Mouse (Mus musculus) stomach, postnatal 0 days (tissue): ENCODE results near the gene Rab6b. TPM values are rescaled to one million over a fixed set of nuclear protein-coding genes. Genes with fewer than 3 reads are reported as not detected.

Source experiments
- ATAC-seq: fragments of 200-750 bp; cut with Nextera tagmentation; 2 replicates; pipeline ENCODE4 v1.8.0; 2017; ENCODE audit not compliant: low FRiP score, low TSS enrichment
- DNase-seq: peaks from one replicate; pipeline ENCODE4 v3.0.0-alpha.2; 2016; ENCODE audit warnings: low spot score
- H3K27ac ChIP-seq: fragments of 300-500 bp; sonication (generic); replicated peaks from 2 replicates; pipeline ENCODE4 v1.5.1; 2014; ENCODE audit warnings: mild to moderate bottlenecking, control low read depth
- H3K27me3 ChIP-seq: fragments of 300-500 bp; sonication (generic); 2 replicates; pipeline ENCODE4 v1.6.1; 2014; ENCODE audit warnings: low read length; ENCODE audit not compliant: control insufficient read depth, insufficient read depth
- H3K36me3 ChIP-seq: fragments of 300-500 bp; sonication (generic); 2 replicates; pipeline ENCODE4 v1.6.1; 2014; ENCODE audit warnings: low read length, mixed read lengths; ENCODE audit not compliant: control insufficient read depth, insufficient read depth
- H3K4me1 ChIP-seq: fragments of 300-500 bp; sonication (generic); replicated peaks from 2 replicates; pipeline ENCODE4 v1.6.1; 2014; ENCODE audit warnings: antibody characterized with exemption; ENCODE audit not compliant: control insufficient read depth, insufficient read depth
- H3K4me2 ChIP-seq: fragments of 300-500 bp; sonication (generic); replicated peaks from 2 replicates; pipeline ENCODE4 v1.6.1; 2014; ENCODE audit warnings: low read depth, mild to moderate bottlenecking, control low read depth, moderate library complexity
- H3K4me3 ChIP-seq: fragments of 300-500 bp; sonication (generic); 2 replicates; pipeline ENCODE4 v1.5.1; 2014; ENCODE audit warnings: low read depth, low read length, control low read depth
- H3K9ac ChIP-seq: fragments of 300-500 bp; sonication (generic); 2 replicates; pipeline ENCODE4 v1.6.1; 2014; ENCODE audit warnings: mild to moderate bottlenecking, low read length, control low read depth, mixed read lengths
- H3K9me3 ChIP-seq: fragments of 300-500 bp; sonication (generic); 2 replicates; pipeline ENCODE4 v1.6.1; 2016; ENCODE audit warnings: low read length; ENCODE audit not compliant: control insufficient read depth
- CTCF ChIP-seq: IDR thresholded peaks from 2 replicates; pipeline ENCODE4 v1.5.1; 2016; ENCODE audit warnings: antibody characterized with exemption, low read depth, mild to moderate bottlenecking, moderate library complexity
- EP300 ChIP-seq: optimal IDR thresholded peaks from 2 replicates; pipeline ENCODE3; 2016; ENCODE audit warnings: antibody characterized with exemption
- WGBS: fragments of 180-500 bp; shearing (Covaris S2); extraction: QIAGEN DNeasy Blood & Tissue Kit; methylation state at CpG from one replicate; pipeline ENCODE4 v1.1.7; 2014; 5-methylcytosine and 5-hydroxymethylcytosine counted together
- polyA plus RNA-seq: library from polyadenylated mRNA; unstranded; fragments of >200 nt; fragmentation: Nextera tagmentation; extraction: Ambion mirVana; gene quantifications from 2 replicates; pipeline ENCODE4 v1.2.1, GENCODE M21; 2015

The Rab6b gene
- polyA plus RNA-seq, 1 experiment from 2014 or later = 4.1 TPM

GRCm38 (mm10) chr9:103208802-103209423, 97.3 kb downstream of the Rab6b start:
- ATAC-seq (no peak), DNase-seq (no peak)
- no peak overlapping the region for H3K9ac ChIP-seq
- 65% methylated on average over 6 of the region's 6 CpGs for WGBS
- H3K27me3 ChIP-seq = no peaks in the 10 kb centered on the region
- H3K4me1 ChIP-seq = no peaks in the 10 kb centered on the region
- H3K4me2 ChIP-seq = no peak overlapping the region
- no peaks in the 10 kb centered on the region for H3K36me3 ChIP-seq
- no peak for TF ChIP-seq CTCF
- TF ChIP-seq EP300 = no peak
- H3K27ac ChIP-seq = no peak overlapping the region
- no peak overlapping the region for H3K4me3 ChIP-seq
- H3K9me3 ChIP-seq = no peaks in the 10 kb centered on the region

GRCm38 (mm10) chr9:103212654-103213420, 101.2 kb downstream of the Rab6b start:
- ATAC-seq = peak; percentile 53; the same call in 1 of the 2 replicates
- 57% methylated on average over 28 of the region's 28 CpGs for WGBS
- peak overlapping the region; percentile 39 for H3K4me2 ChIP-seq
- DNase-seq = peak; percentile 78
- no peaks in the 10 kb centered on the region for H3K36me3 ChIP-seq
- H3K4me3 ChIP-seq = no peak overlapping the region
- H3K9me3 ChIP-seq = no peaks in the 10 kb centered on the region
- H3K27me3 ChIP-seq = no peaks in the 10 kb centered on the region
- no peak overlapping the region for H3K27ac ChIP-seq
- TF ChIP-seq EP300 = no peak
- no peak for TF ChIP-seq CTCF
- no peak overlapping the region for H3K9ac ChIP-seq
- no peaks in the 10 kb centered on the region for H3K4me1 ChIP-seq

- H3K4me2 ChIP-seq = no peak overlapping the region
- 70% methylated on average over 2 of the region's 2 CpGs for WGBS
- H3K9me3 ChIP-seq = no peaks in the 10 kb centered on the region
- no peaks in the 10 kb centered on the region for H3K36me3 ChIP-seq
- ATAC-seq (no peak), DNase-seq (no peak)
- no peak overlapping the region for H3K9ac ChIP-seq
- no peaks in the 10 kb centered on the region for H3K27me3 ChIP-seq
- no peak overlapping the region for H3K4me3 ChIP-seq
- H3K4me1 ChIP-seq = no peaks in the 10 kb centered on the region
- no peak overlapping the region for H3K27ac ChIP-seq
- no peak for TF ChIP-seq CTCF
- no peak for TF ChIP-seq EP300
Observed at GRCm38 (mm10) chr9:103213631-103214030, 102.0 kb downstream of the Rab6b start.

- H3K9ac ChIP-seq = no peak overlapping the region
- 70% methylated on average over 6 of the region's 6 CpGs for WGBS
- no peaks in the 10 kb centered on the region for H3K27me3 ChIP-seq
- no peaks in the 10 kb centered on the region for H3K36me3 ChIP-seq
- TF ChIP-seq EP300 (no peak), CTCF (no peak)
- no peaks in the 10 kb centered on the region for H3K4me1 ChIP-seq
- H3K9me3 ChIP-seq = no peaks in the 10 kb centered on the region
- ATAC-seq (no peak), DNase-seq (no peak)
- H3K4me2 ChIP-seq = no peak overlapping the region
- no peak overlapping the region for H3K27ac ChIP-seq
- H3K4me3 ChIP-seq = no peak overlapping the region
Observed at GRCm38 (mm10) chr9:103214281-103214680, 102.7 kb downstream of the Rab6b start.

- WGBS = 88% methylated on average over 7 of the region's 7 CpGs
Observed at GRCm38 (mm10) chr9:103224721-103225120, 113.1 kb downstream of the Rab6b start.

GRCm38 (mm10) chr9:103225464-103225863, 113.9 kb downstream of the Rab6b start:
- H3K4me2 ChIP-seq = no peak overlapping the region
- H3K27me3 ChIP-seq = no peaks in the 10 kb centered on the region
- no peaks in the 10 kb centered on the region for H3K36me3 ChIP-seq
- H3K9ac ChIP-seq = no peak overlapping the region
- H3K4me1 ChIP-seq = no peaks in the 10 kb centered on the region
- DNase-seq = peak; percentile 40
- WGBS = 61% methylated on average over 3 of the region's 3 CpGs
- no peaks in the 10 kb centered on the region for H3K9me3 ChIP-seq
- no peak overlapping the region for H3K4me3 ChIP-seq
- ATAC-seq = no peak; the same call in 1 of the 2 replicates
- no peak overlapping the region for H3K27ac ChIP-seq
- TF ChIP-seq EP300 = no peak
- TF ChIP-seq CTCF = peak; percentile 77

More at GRCm38 (mm10) chr9:103224721-103225120, 113.1 kb downstream of the Rab6b start:
- Histone ChIP-seq H3K9me3 (no peaks in the 10 kb centered on the region), H3K4me2 (no peak overlapping the region), H3K27ac (no peak overlapping the region), H3K4me3 (no peak overlapping the region), H3K4me1 (no peaks in the 10 kb centered on the region), H3K36me3 (no peaks in the 10 kb centered on the region), H3K9ac (no peak overlapping the region), H3K27me3 (no peaks in the 10 kb centered on the region)
- no peak for TF ChIP-seq EP300
- no peak for TF ChIP-seq CTCF
- ATAC-seq (no peak), DNase-seq (no peak)
